In genomic region chr4:139931790-139932510, GRCm38 (mm10) we compare ENCODE assay signal across 15 mouse cellular contexts. TPM values are rescaled to one million over a fixed set of nuclear protein-coding genes. Genes with fewer than 3 reads are reported as not detected.
DNase-seq lines count a peak whose midpoint lies in the region; ATAC-seq and TF ChIP-seq lines count a peak whose summit lies in the region.
"Had no signal": no experiment of that assay in that cellular context is flagged by ENCODE, and none has a peak within 500 bp of the region (broad histone marks: within the 10 kb centered on the region; RNA-seq: fewer than 3 reads in every experiment).

No protein-coding gene starts in this region.

- no peak for ATAC-seq in lung, embryonic 14.5 days (ENCODE audit: insufficient read depth)
- peak; percentile 70 for ATAC-seq in forebrain, embryonic 14.5 days
- peak; percentile 51 for ATAC-seq in hindbrain, postnatal 0 days
- ATAC-seq in neural tube, embryonic 14.5 days (ENCODE audit: low read depth), result no peak
- no peak for ATAC-seq in intestine, postnatal 0 days

- no peak overlapping the region for H3K27ac ChIP-seq in lung, embryonic 14.5 days (ENCODE audit: low read depth)
- H3K27ac ChIP-seq in forebrain, embryonic 14.5 days (ENCODE audit: low read depth, low read length), result peak overlapping the region; percentile 80
- peak overlapping the region; percentile 73 for H3K27ac ChIP-seq in hindbrain, postnatal 0 days
- H3K27ac ChIP-seq in neural tube, embryonic 14.5 days (ENCODE audit: low read depth, low read length), result peak overlapping the region; percentile 44; the same call in 1 of the 2 replicates
- no peak overlapping the region for H3K27ac ChIP-seq in intestine, postnatal 0 days (ENCODE audit: low read depth, low read length)
- H3K27ac ChIP-seq: heart, embryonic 13.5 days had no signal

- H3K4me2 ChIP-seq in lung, embryonic 14.5 days, result peak overlapping the region; percentile 18; the same call in 1 of the 2 replicates
- H3K4me2 ChIP-seq in forebrain, embryonic 14.5 days (ENCODE audit: low read length), result peak overlapping the region; percentile 24; the same call in 1 of the 2 replicates
- peak overlapping the region; percentile 21 for H3K4me2 ChIP-seq in hindbrain, postnatal 0 days (ENCODE audit: low read depth, low read length)
- no peak overlapping the region for H3K4me2 ChIP-seq in neural tube, embryonic 14.5 days (ENCODE audit: low read depth, low read length)
- no peak overlapping the region for H3K4me2 ChIP-seq in intestine, postnatal 0 days (replicated peaks; ENCODE audit: low read depth)
- H3K4me2 ChIP-seq: heart, embryonic 13.5 days had no signal

- no peaks in the 10 kb centered on the region for H3K9me3 ChIP-seq in lung, embryonic 14.5 days (ENCODE audit: low read depth, low read length)
- no peaks in the 10 kb centered on the region for H3K9me3 ChIP-seq in forebrain, embryonic 14.5 days (replicated peaks; ENCODE audit: control insufficient read depth, low read length)
- no peaks in the 10 kb centered on the region for H3K9me3 ChIP-seq in hindbrain, postnatal 0 days (ENCODE audit: low read length)
- no peaks in the 10 kb centered on the region for H3K9me3 ChIP-seq in neural tube, embryonic 14.5 days (ENCODE audit: control insufficient read depth, low read length)
- no peaks in the 10 kb centered on the region for H3K9me3 ChIP-seq in intestine, postnatal 0 days (ENCODE audit: control insufficient read depth)
- H3K9me3 ChIP-seq: heart, embryonic 13.5 days had no signal

- TF ChIP-seq CTCF in lung, embryonic 14.5 days (IDR thresholded peaks at IDR 0.05; ENCODE audit: low read depth), result no peak
- TF ChIP-seq CTCF in lung, adult 2 months (IDR thresholded peaks at IDR 0.05; ENCODE audit: insufficient read depth, low read length), result no peak
- TF ChIP-seq CTCF in hindbrain, postnatal 0 days (IDR thresholded peaks at IDR 0.05; ENCODE audit: low read depth), result peak; percentile 41; the same call in 1 of the 2 replicates
- TF ChIP-seq CTCF in intestine, postnatal 0 days (IDR thresholded peaks at IDR 0.05; ENCODE audit: low read depth), result no peak

- no peak for TF ChIP-seq POLR2A in lung, adult 2 months (IDR thresholded peaks at IDR 0.05; ENCODE audit: borderline replicate concordance, extremely low read depth, low read depth, low read length)

- peaks cover 9% of the 10 kb centered on the region; the same call in 1 of the 2 replicates for H3K27me3 ChIP-seq in lung, embryonic 14.5 days (ENCODE audit: insufficient read depth, low read length)
- 0 out of 2 replicates have a peak, but pooled peaks cover 7% of the 10 kb centered on the region for H3K27me3 ChIP-seq in forebrain, embryonic 14.5 days (replicated peaks; ENCODE audit: control insufficient read depth, insufficient read depth, low read length)
- H3K27me3 ChIP-seq in hindbrain, postnatal 0 days (ENCODE audit: insufficient read depth, low read length), result no peaks in the 10 kb centered on the region
- no peaks in the 10 kb centered on the region; the same call in 1 of the 2 replicates for H3K27me3 ChIP-seq in neural tube, embryonic 14.5 days (ENCODE audit: control insufficient read depth, insufficient read depth, low read length)
- peaks cover 2% of the 10 kb centered on the region for H3K27me3 ChIP-seq in intestine, postnatal 0 days (replicated peaks; ENCODE audit: control insufficient read depth, insufficient read depth, low read length)

- 22% methylated on average over 12 of the region's 12 CpGs for WGBS in lung, embryonic 14.5 days
- 17% methylated on average over 12 of the region's 12 CpGs for WGBS in lung, adult 2 months
- WGBS in forebrain, embryonic 14.5 days, result 10% methylated on average over 12 of the region's 12 CpGs
- WGBS in hindbrain, postnatal 0 days, result 13% methylated on average over 12 of the region's 12 CpGs
- WGBS in neural tube, embryonic 14.5 days, result 20% methylated on average over 12 of the region's 12 CpGs
- 20% methylated on average over 12 of the region's 12 CpGs for WGBS in intestine, postnatal 0 days

- peak; percentile 52 for DNase-seq in lung, embryonic 14.5 days
- DNase-seq in lung, adult 2 months, result no peak
- peak; percentile 96 for DNase-seq in forebrain, embryonic 14.5 days (ENCODE audit: low spot score)
- peak; percentile 84 for DNase-seq in hindbrain, postnatal 0 days (ENCODE audit: low spot score)
- no peak for DNase-seq in frontal cortex, postnatal 14 days (ENCODE audit: low spot score in 2 of 2)
- no peak for DNase-seq in spleen, adult 12 weeks (ENCODE audit: low spot score)
- DNase-seq: gastrocnemius, postnatal 14 days; kidney, postnatal 10 days; right cerebral cortex, postnatal 25 days had no signal

- H3K36me3 ChIP-seq in lung, embryonic 14.5 days (ENCODE audit: insufficient read depth), result no peaks in the 10 kb centered on the region
- H3K36me3 ChIP-seq in forebrain, embryonic 14.5 days (ENCODE audit: control insufficient read depth, insufficient read depth, low read length), result no peaks in the 10 kb centered on the region
- H3K36me3 ChIP-seq in hindbrain, postnatal 0 days (ENCODE audit: insufficient read depth, low read length), result no peaks in the 10 kb centered on the region
- no peaks in the 10 kb centered on the region for H3K36me3 ChIP-seq in neural tube, embryonic 14.5 days (ENCODE audit: control insufficient read depth, insufficient read depth, low read length)
- no peaks in the 10 kb centered on the region for H3K36me3 ChIP-seq in intestine, postnatal 0 days (ENCODE audit: control insufficient read depth, insufficient read depth)
- H3K36me3 ChIP-seq: heart, embryonic 13.5 days had no signal

- no peak overlapping the region for H3K4me3 ChIP-seq in lung, embryonic 14.5 days (ENCODE audit: low read depth, low read length)
- H3K4me3 ChIP-seq in lung, adult 2 months (replicated peaks; ENCODE audit: extremely low read depth, low read depth, low read length), result no peak overlapping the region
- H3K4me3 ChIP-seq in forebrain, embryonic 14.5 days (ENCODE audit: low read depth, low read length), result no peak overlapping the region
- H3K4me3 ChIP-seq in hindbrain, postnatal 0 days (ENCODE audit: low read length), result no peak overlapping the region
- no peak overlapping the region for H3K4me3 ChIP-seq in neural tube, embryonic 14.5 days (ENCODE audit: low read depth, low read length)
- no peak overlapping the region for H3K4me3 ChIP-seq in intestine, postnatal 0 days (ENCODE audit: low read depth, low read length)
- H3K4me3 ChIP-seq: erythroblast, embryonic 14.5 days; heart, embryonic 13.5 days; megakaryocyte, embryonic 14.5 days had no signal

- H3K9ac ChIP-seq in lung, embryonic 14.5 days, result no peak overlapping the region
- no peak overlapping the region for H3K9ac ChIP-seq in forebrain, embryonic 14.5 days (ENCODE audit: low read length)
- no peak overlapping the region for H3K9ac ChIP-seq in hindbrain, postnatal 0 days (replicated peaks; ENCODE audit: low read length)
- no peak overlapping the region for H3K9ac ChIP-seq in neural tube, embryonic 14.5 days (replicated peaks; ENCODE audit: low read depth, low read length)
- H3K9ac ChIP-seq in intestine, postnatal 0 days (ENCODE audit: low read depth, low read length), result no peak overlapping the region
- H3K9ac ChIP-seq: heart, embryonic 13.5 days had no signal

- H3K4me1 ChIP-seq in lung, embryonic 14.5 days (ENCODE audit: insufficient read depth), result peaks cover 3% of the 10 kb centered on the region; the same call in 1 of the 2 replicates
- no peaks in the 10 kb centered on the region for H3K4me1 ChIP-seq in lung, adult 2 months (ENCODE audit: control insufficient read depth, insufficient read depth, low read length)
- H3K4me1 ChIP-seq in forebrain, embryonic 14.5 days (ENCODE audit: control insufficient read depth, insufficient read depth, low read length), result peaks cover 15% of the 10 kb centered on the region
- H3K4me1 ChIP-seq in hindbrain, postnatal 0 days (ENCODE audit: insufficient read depth, low read length), result peaks cover 16% of the 10 kb centered on the region
- H3K4me1 ChIP-seq in neural tube, embryonic 14.5 days (ENCODE audit: control insufficient read depth, insufficient read depth, low read length), result 0 out of 2 replicates have a peak, but pooled peaks cover under 1% of the 10 kb centered on the region
- H3K4me1 ChIP-seq in intestine, postnatal 0 days (replicated peaks; ENCODE audit: control insufficient read depth, insufficient read depth, low read length), result no peaks in the 10 kb centered on the region
- H3K4me1 ChIP-seq: heart, embryonic 13.5 days had no signal

RNA-seq across cellular contexts. Expression of gene Klhdc7a, which starts 35.9 kb away (rescaled TPM):
- polyA plus RNA-seq in lung, embryonic 14.5 days (2014; fragmentation: Nextera tagmentation; extraction: Ambion mirVana), result 0.47 and 0.53 TPM in 2 replicates
- polyA plus RNA-seq in lung, adult 2 months (2012; rRNA removed), result 7.4 and 7.8 TPM in 2 replicates
- 0.22 and 0.40 TPM in 2 replicates for polyA plus RNA-seq in forebrain, embryonic 14.5 days (2014; fragmentation: Nextera tagmentation; extraction: Ambion mirVana)
- total RNA-seq in hindbrain, postnatal 0 days (2014; rRNA removed), result 1.0 and 1.6 TPM in 2 replicates
- 0.58 and 0.69 TPM in 2 replicates for polyA plus RNA-seq in hindbrain, postnatal 0 days (2015; fragmentation: Nextera tagmentation; extraction: Ambion mirVana)
- polyA plus RNA-seq in neural tube, embryonic 14.5 days (2014; fragmentation: Nextera tagmentation; extraction: Ambion mirVana), result 0.03 and 0.23 TPM in 2 replicates
- polyA plus RNA-seq in intestine, postnatal 0 days (2015; fragmentation: Nextera tagmentation; extraction: Ambion mirVana), result 0.08 and 0.12 TPM in 2 replicates
- total RNA-seq: common myeloid progenitor, adult 5-6 weeks had no signal
- polyA plus RNA-seq: erythroblast, embryonic 14.5 days had no signal

Comparison
In these comparisons a context has a peak if more than half of its experiments do, and no peak if none do; other contexts are left out.
1. DNase-seq: peak in lung, embryonic 14.5 days (single experiment), forebrain, embryonic 14.5 days (single experiment) and hindbrain, postnatal 0 days (single experiment); none in lung, adult 2 months (single experiment), frontal cortex, postnatal 14 days (0 of 2) and spleen, adult 12 weeks (single experiment).
2. ATAC-seq: peak in forebrain, embryonic 14.5 days (single experiment) and hindbrain, postnatal 0 days (single experiment); none in lung, embryonic 14.5 days (single experiment), neural tube, embryonic 14.5 days (single experiment) and intestine, postnatal 0 days (single experiment).
3. H3K27ac ChIP-seq: peak in forebrain, embryonic 14.5 days (single experiment), hindbrain, postnatal 0 days (single experiment) and neural tube, embryonic 14.5 days (single experiment); none in lung, embryonic 14.5 days (single experiment) and intestine, postnatal 0 days (single experiment).
4. H3K4me2 ChIP-seq: peak in lung, embryonic 14.5 days (single experiment), forebrain, embryonic 14.5 days (single experiment) and hindbrain, postnatal 0 days (single experiment); none in neural tube, embryonic 14.5 days (single experiment) and intestine, postnatal 0 days (single experiment).